Mouse (Mus musculus) thymus, adult 2 months (tissue): Measurements from ENCODE around the gene Borcs7.

Experiments used
- CTCF ChIP-seq: fragments of 200-500 bp; IDR thresholded peaks from 2 replicates; pipeline ENCODE4 v1.5.1; 2012; ENCODE audit warnings: mild to moderate bottlenecking, control low read depth, low read length, moderate library complexity, borderline replicate concordance; ENCODE audit not compliant: control insufficient read depth, poor library complexity, insufficient read depth; ENCODE audit errors: extremely low read depth
- POLR2A ChIP-seq: fragments of 200-500 bp; IDR thresholded peaks from 2 replicates; pipeline ENCODE4 v1.6.1; 2012; ENCODE audit warnings: mild to moderate bottlenecking, low read length, control low read depth, moderate library complexity; ENCODE audit not compliant: control insufficient read depth, poor library complexity, insufficient read depth; ENCODE audit errors: extremely low read depth

DNA sequence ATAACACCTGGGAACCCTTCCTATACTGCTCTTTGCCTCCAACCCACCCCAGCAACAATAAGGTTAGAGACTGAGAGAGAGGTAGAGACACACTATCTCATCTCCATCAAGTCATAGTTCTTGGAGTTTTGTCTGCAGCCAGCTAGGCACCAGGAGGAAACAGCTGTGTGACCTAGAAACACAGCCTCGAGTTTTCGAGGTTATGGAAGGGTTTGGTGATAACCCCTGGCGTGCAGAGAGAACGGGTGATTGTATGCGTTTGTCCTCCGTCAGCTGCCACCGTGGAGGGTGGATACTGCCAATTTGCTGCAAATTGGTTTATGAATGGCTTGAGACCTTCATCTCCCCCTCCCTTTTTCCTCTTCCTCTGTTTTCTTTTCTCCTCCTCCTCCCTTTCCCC lies 47.4 kb downstream of the Borcs7 start:
- TF ChIP-seq CTCF (no peak), POLR2A (no peak)
